Mouse (Mus musculus) neural tube, embryonic 13.5 days (tissue): Measurements from ENCODE around the gene Fgf3. TPM values are rescaled to one million over a fixed set of nuclear protein-coding genes. Genes with fewer than 3 reads are reported as not detected.

Source experiments
- ATAC-seq: fragments of 200-750 bp; cut with Nextera tagmentation; 2 replicates; pipeline ENCODE4 v1.8.0; 2017; ENCODE audit warnings: low read depth, mild to moderate bottlenecking, moderate TSS enrichment, moderate library complexity
- H3K27ac ChIP-seq: fragments of 300-500 bp; sonication (generic); replicated peaks from 2 replicates; pipeline ENCODE4 v1.5.1; 2015; ENCODE audit warnings: moderate library complexity, mild to moderate bottlenecking, inconsistent platforms
- H3K27me3 ChIP-seq: fragments of 300-500 bp; sonication (generic); 2 replicates; pipeline ENCODE4 v1.6.1; 2015; ENCODE audit warnings: mild to moderate bottlenecking, inconsistent platforms
- H3K36me3 ChIP-seq: fragments of 300-500 bp; sonication (generic); 2 replicates; pipeline ENCODE4 v1.6.1; 2015; ENCODE audit warnings: mild to moderate bottlenecking, inconsistent platforms
- H3K4me1 ChIP-seq: fragments of 300-500 bp; sonication (generic); replicated peaks from 2 replicates; pipeline ENCODE4 v1.6.1; 2015; ENCODE audit warnings: inconsistent platforms
- H3K4me2 ChIP-seq: fragments of 300-500 bp; sonication (generic); 2 replicates; pipeline ENCODE4 v1.6.1; 2015; ENCODE audit warnings: inconsistent platforms, mild to moderate bottlenecking, moderate library complexity
- H3K4me3 ChIP-seq: fragments of 300-500 bp; sonication (generic); 2 replicates; pipeline ENCODE4 v1.5.1; 2015; ENCODE audit warnings: mild to moderate bottlenecking, inconsistent platforms
- H3K9ac ChIP-seq: fragments of 300-500 bp; sonication (generic); 2 replicates; pipeline ENCODE4 v1.6.1; 2015; ENCODE audit warnings: moderate library complexity, mild to moderate bottlenecking, inconsistent platforms
- H3K9me3 ChIP-seq: fragments of 300-500 bp; sonication (generic); 2 replicates; pipeline ENCODE4 v1.6.1; 2016; ENCODE audit warnings: inconsistent platforms
- WGBS: fragments of 180-500 bp; shearing (Covaris S2); methylation state at CpG from one replicate; pipeline ENCODE4 v1.1.7; 2015; 5-methylcytosine and 5-hydroxymethylcytosine counted together
- polyA plus RNA-seq: library from polyadenylated mRNA; unstranded; fragments of >200 nt; fragmentation: Nextera tagmentation; extraction: Ambion mirVana; gene quantifications from 2 replicates; pipeline ENCODE4 v1.2.1, GENCODE M21; 2015

The Fgf3 gene
- polyA plus RNA-seq, 1 experiment from 2014 or later: 1.2 TPM

GRCm38 (mm10) chr7:144861769-144862070, 23.8 kb downstream of the Fgf3 start:
- H3K27me3 ChIP-seq: peaks cover 86% of the 10 kb centered on the region

DNA sequence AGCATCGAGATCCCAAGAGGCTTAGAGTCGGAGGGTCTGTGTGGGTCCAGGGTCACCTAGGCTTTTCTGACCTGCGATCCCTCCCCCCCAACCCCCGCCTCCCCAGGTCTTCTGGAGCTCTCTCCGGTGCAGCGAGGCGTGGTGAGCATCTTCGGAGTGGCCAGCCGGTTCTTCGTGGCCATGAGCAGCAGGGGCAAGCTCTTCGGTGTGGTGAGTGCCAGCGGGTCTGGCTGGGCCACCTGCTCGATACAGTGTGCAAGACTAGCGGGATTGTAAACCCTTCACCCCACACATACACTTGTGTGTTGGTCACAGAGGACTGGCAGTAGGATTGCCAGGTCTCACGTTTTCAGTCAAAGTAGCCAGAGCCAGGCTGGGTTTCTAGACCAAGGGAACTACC, 24.2 kb downstream of the Fgf3 start:
- H3K4me1 ChIP-seq: peaks cover 15% of the 10 kb centered on the region
- no peaks in the 10 kb centered on the region for H3K36me3 ChIP-seq
- H3K27me3 ChIP-seq: peaks cover 90% of the 10 kb centered on the region
- no peak for ATAC-seq
- no peak overlapping the region for H3K27ac ChIP-seq
- no peaks in the 10 kb centered on the region for H3K9me3 ChIP-seq
- 0 out of 2 replicates have a peak overlapping the region, but pooled peaks have one; percentile 25 for H3K4me3 ChIP-seq
- under 1% methylated on average over 15 of the region's 15 CpGs for WGBS
- H3K9ac ChIP-seq: no peak overlapping the region
- H3K4me2 ChIP-seq: peak overlapping the region; percentile 35

More at GRCm38 (mm10) chr7:144861769-144862070, 23.8 kb downstream of the Fgf3 start:
- Histone ChIP-seq H3K27ac (no peak overlapping the region), H3K36me3 (no peaks in the 10 kb centered on the region), H3K9ac (no peak overlapping the region), H3K4me3 (peak overlapping the region; percentile 25), H3K4me1 (peaks cover 15% of the 10 kb centered on the region), H3K4me2 (peak overlapping the region; percentile 35), H3K9me3 (no peaks in the 10 kb centered on the region)
- under 1% methylated on average over 28 of the region's 28 CpGs for WGBS
- no peak for ATAC-seq

DNA sequence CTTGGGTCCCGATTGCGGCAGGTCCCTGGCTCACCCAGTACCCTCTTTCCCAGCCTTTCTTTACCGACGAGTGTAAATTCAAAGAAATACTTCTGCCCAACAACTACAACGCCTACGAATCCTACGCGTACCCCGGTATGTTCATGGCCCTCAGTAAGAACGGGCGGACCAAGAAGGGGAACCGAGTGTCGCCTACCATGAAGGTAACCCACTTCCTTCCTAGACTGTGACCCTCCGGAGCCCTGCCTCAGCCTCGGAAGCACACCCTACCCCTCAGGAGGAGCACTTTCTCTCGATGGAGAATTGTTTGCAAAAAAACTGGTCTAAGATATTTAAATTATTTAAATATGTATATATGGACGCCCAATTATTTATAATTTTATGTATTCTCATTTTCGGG, 24.8 kb downstream of the Fgf3 start:
- WGBS: 2% methylated on average over 18 of the region's 18 CpGs
- H3K9me3 ChIP-seq: no peaks in the 10 kb centered on the region
- H3K4me1 ChIP-seq: peaks cover 15% of the 10 kb centered on the region
- peaks cover 96% of the 10 kb centered on the region for H3K27me3 ChIP-seq
- no peak for ATAC-seq
- no peaks in the 10 kb centered on the region for H3K36me3 ChIP-seq
- H3K9ac ChIP-seq: no peak overlapping the region
- H3K27ac ChIP-seq: no peak overlapping the region
- H3K4me2 ChIP-seq: no peak overlapping the region
- no peak overlapping the region for H3K4me3 ChIP-seq

DNA sequence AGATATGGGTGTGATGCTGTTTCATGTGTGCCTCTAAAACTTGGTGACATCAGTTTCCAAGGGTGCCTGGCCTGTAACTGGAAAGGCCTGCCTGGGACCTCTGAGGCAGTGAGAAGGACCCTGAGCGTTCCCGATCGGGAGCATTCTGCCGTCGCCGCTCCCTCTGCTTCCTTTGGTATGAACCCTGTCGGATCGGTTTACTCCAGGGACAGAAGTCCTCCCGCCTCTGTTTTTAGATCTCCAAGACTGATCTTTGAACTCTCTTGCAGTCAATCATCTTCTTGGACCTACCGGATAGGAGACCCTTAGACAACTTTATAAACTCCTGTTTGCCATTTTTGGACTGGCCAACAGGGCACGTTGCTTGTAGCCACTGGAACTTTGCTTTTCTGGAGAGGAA, 25.3 kb downstream of the Fgf3 start:
- no peak overlapping the region for H3K27ac ChIP-seq
- H3K4me3 ChIP-seq: no peak overlapping the region
- peaks cover 95% of the 10 kb centered on the region for H3K27me3 ChIP-seq
- H3K4me2 ChIP-seq: no peak overlapping the region
- H3K4me1 ChIP-seq: peaks cover 15% of the 10 kb centered on the region
- no peaks in the 10 kb centered on the region for H3K36me3 ChIP-seq
- ATAC-seq: no peak
- 2% methylated on average over 11 of the region's 11 CpGs for WGBS
- H3K9ac ChIP-seq: no peak overlapping the region
- H3K9me3 ChIP-seq: no peaks in the 10 kb centered on the region

GRCm38 (mm10) chr7:144864160-144864670, 26.3 kb downstream of the Fgf3 start:
- 46% methylated on average over 3 of the region's 3 CpGs for WGBS
- Histone ChIP-seq H3K4me3 (no peak overlapping the region), H3K27ac (no peak overlapping the region), H3K27me3 (peaks cover 88% of the 10 kb centered on the region), H3K9ac (no peak overlapping the region), H3K9me3 (no peaks in the 10 kb centered on the region), H3K4me1 (peaks cover 15% of the 10 kb centered on the region), H3K4me2 (no peak overlapping the region), H3K36me3 (no peaks in the 10 kb centered on the region)
- ATAC-seq: no peak

DNA sequence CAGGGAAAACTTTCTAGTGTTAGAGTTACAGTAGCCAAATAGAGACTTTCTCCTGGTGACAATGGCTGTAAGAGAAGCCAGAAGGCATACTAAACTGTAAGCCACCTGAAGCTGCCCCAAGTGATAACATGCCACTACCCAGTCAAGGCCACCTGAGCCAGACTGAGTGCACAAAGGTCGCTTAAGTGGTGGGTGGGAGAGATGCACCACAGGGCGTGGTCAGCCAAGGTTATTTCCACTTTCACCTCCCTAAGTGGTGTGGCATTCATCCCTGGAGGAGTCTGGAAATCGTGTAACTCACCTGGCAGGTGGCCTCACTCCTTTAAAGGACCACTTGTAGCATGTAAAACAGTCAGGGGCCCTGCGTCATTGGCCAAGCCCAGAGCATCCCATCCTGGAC, 29.3 kb downstream of the Fgf3 start:
- ATAC-seq: no peak
- no peak overlapping the region for H3K4me2 ChIP-seq
- H3K9ac ChIP-seq: no peak overlapping the region
- H3K27ac ChIP-seq: no peak overlapping the region
- no peaks in the 10 kb centered on the region for H3K36me3 ChIP-seq
- peaks cover 2% of the 10 kb centered on the region for H3K4me1 ChIP-seq
- no peak overlapping the region for H3K4me3 ChIP-seq
- H3K9me3 ChIP-seq: no peaks in the 10 kb centered on the region
- WGBS: 73% methylated on average over 4 of the region's 4 CpGs
- H3K27me3 ChIP-seq: peaks cover 58% of the 10 kb centered on the region

DNA sequence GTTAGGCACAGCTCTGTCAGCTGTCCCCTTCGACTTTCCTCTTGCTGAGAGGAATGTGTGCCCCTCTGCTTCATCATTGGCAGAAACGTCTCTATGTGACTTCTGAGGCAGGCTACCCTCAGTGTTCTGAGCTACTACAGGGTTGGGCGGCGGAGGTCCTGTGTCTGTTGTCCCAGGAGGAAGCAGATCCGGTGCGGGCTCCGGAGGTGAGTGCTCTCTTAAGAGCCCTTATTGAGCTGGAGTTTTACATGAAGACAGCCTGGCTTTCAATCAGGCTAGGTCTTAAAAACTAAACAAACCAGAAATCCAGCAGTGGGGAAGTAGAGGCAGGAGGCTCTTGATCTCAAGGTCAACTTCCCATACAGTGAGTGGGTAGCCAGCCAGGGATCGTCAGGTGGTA, 29.7 kb downstream of the Fgf3 start:
- Histone ChIP-seq H3K9ac (no peak overlapping the region), H3K27ac (no peak overlapping the region), H3K9me3 (no peaks in the 10 kb centered on the region), H3K36me3 (no peaks in the 10 kb centered on the region), H3K4me3 (no peak overlapping the region), H3K4me1 (no peaks in the 10 kb centered on the region; the same call in 1 of the 2 replicates), H3K27me3 (peaks cover 54% of the 10 kb centered on the region), H3K4me2 (no peak overlapping the region)
- WGBS: 81% methylated on average over 8 of the region's 8 CpGs
- no peak for ATAC-seq

DNA sequence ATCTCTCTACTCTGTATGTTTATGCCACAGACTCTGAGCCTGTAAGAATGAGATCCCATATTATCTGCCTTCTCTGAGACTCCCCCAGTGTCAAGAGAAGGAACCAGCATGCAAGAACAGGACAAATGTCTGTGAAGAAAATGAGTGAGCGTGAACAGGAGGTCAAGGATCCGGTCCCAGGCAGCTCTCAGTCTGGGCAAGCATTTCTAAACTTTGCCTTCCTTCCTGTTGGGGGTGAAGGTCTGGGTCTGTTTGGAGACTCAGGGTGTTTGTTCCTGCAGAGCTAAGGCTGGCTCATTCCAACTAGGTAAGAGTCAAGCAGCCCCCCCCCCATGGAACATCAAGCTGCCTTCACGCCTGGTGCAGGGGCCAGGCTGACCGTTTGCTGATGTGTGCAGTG, 34.5 kb downstream of the Fgf3 start:
- Histone ChIP-seq H3K4me1 (no peaks in the 10 kb centered on the region), H3K4me3 (no peak overlapping the region), H3K27me3 (peaks cover 10% of the 10 kb centered on the region), H3K27ac (no peak overlapping the region), H3K9ac (no peak overlapping the region), H3K36me3 (no peaks in the 10 kb centered on the region), H3K9me3 (no peaks in the 10 kb centered on the region), H3K4me2 (no peak overlapping the region)
- WGBS: 74% methylated on average over 4 of the region's 4 CpGs
- ATAC-seq: no peak

- no peaks in the 10 kb centered on the region for H3K36me3 ChIP-seq
- H3K4me3 ChIP-seq: no peak overlapping the region
- H3K9me3 ChIP-seq: no peaks in the 10 kb centered on the region
- peaks cover 6% of the 10 kb centered on the region; the same call in 1 of the 2 replicates for H3K27me3 ChIP-seq
- no peak for ATAC-seq
- no peak overlapping the region for H3K4me2 ChIP-seq
- H3K9ac ChIP-seq: no peak overlapping the region
- H3K4me1 ChIP-seq: no peaks in the 10 kb centered on the region
- WGBS: 73% methylated on average over 4 of the region's 4 CpGs
- H3K27ac ChIP-seq: no peak overlapping the region
Observed at GRCm38 (mm10) chr7:144873160-144873559, 35.3 kb downstream of the Fgf3 start.

DNA sequence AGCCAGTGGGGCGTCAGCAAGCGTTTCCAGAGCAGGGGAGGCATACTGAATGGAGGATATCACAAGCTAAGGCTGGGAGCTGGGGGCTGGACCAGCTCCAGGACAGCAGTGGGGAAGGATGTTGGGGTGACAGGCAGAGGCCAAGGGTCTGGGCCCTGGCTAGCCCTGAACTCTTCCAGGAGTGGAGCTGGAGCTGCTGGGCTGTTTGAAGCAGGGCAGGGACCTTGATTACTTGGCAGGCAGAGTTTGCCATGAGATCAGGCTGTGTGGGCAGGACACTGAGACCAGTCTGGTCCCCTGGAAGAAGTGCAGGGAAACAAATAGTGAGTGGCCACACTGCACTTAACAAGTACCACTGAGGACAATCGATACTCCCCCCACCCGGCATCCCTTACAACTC, 36.3 kb downstream of the Fgf3 start:
- H3K4me1 ChIP-seq: no peaks in the 10 kb centered on the region
- no peak overlapping the region for H3K27ac ChIP-seq
- no peak overlapping the region for H3K4me3 ChIP-seq
- WGBS: 62% methylated on average over 4 of the region's 4 CpGs
- H3K36me3 ChIP-seq: no peaks in the 10 kb centered on the region
- no peak overlapping the region for H3K4me2 ChIP-seq
- no peak overlapping the region for H3K9ac ChIP-seq
- peaks cover 3% of the 10 kb centered on the region; the same call in 1 of the 2 replicates for H3K27me3 ChIP-seq
- H3K9me3 ChIP-seq: no peaks in the 10 kb centered on the region
- ATAC-seq: no peak

- H3K4me3 ChIP-seq: no peak overlapping the region
- no peaks in the 10 kb centered on the region for H3K4me1 ChIP-seq
- H3K4me2 ChIP-seq: no peak overlapping the region
- H3K27ac ChIP-seq: no peak overlapping the region
- 100% methylated on average over 1 of the region's 1 CpGs for WGBS
- H3K9ac ChIP-seq: no peak overlapping the region
- H3K36me3 ChIP-seq: no peaks in the 10 kb centered on the region
- no peak for ATAC-seq
- no peaks in the 10 kb centered on the region for H3K9me3 ChIP-seq
- peaks cover 3% of the 10 kb centered on the region; the same call in 1 of the 2 replicates for H3K27me3 ChIP-seq
Observed at GRCm38 (mm10) chr7:144878401-144878800, 40.5 kb downstream of the Fgf3 start.

DNA sequence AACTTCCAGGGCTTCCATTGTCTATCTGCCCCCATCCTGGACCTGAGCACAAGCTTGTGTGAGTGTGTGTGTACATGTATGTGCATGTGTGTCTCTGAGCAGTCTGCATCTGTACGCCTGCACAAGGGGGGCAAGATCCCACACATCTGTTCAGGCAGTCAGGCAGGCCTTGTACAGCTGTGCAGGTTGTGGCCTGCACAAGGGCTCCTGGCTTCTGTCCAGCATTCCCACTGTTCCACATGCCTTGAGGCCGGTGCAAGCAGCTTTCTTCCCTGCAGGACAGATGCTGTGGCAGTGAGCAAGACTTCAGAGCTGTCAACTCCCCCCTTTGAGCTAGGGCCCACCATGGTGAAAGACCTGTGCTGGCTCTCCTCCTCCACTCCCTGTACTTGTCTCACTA, 45.2 kb downstream of the Fgf3 start:
- WGBS: 48% methylated on average over 2 of the region's 2 CpGs
- no peaks in the 10 kb centered on the region; the same call in 1 of the 2 replicates for H3K27me3 ChIP-seq
- no peak overlapping the region for H3K27ac ChIP-seq
- H3K4me3 ChIP-seq: no peak overlapping the region
- ATAC-seq: peak; percentile 36; the same call in 1 of the 2 replicates
- no peak overlapping the region for H3K4me2 ChIP-seq
- no peaks in the 10 kb centered on the region for H3K36me3 ChIP-seq
- H3K4me1 ChIP-seq: no peaks in the 10 kb centered on the region
- H3K9me3 ChIP-seq: no peaks in the 10 kb centered on the region
- no peak overlapping the region for H3K9ac ChIP-seq

DNA sequence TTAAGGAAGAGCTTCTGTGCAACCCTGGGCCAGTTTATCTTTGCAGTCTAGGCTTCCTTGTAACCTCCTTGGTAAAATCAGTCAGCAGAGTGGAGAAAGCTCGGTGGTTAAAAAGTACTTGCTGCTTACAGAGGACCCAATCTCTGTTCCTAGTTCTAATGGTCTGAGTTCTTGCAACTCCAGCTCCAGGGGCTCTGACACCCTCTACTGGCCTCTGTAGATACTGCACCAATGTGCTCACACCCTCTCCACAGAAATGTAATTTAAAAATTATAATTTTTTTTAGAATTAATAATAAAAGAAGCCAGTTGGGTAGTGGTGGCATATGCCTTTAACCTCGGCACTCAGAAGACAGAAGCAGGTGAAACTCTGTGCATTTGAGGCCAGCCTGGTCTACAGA, 49.8 kb downstream of the Fgf3 start:
- Histone ChIP-seq H3K4me2 (no peak overlapping the region), H3K36me3 (no peaks in the 10 kb centered on the region), H3K27me3 (peaks cover 18% of the 10 kb centered on the region), H3K4me3 (no peak overlapping the region), H3K9ac (no peak overlapping the region), H3K9me3 (no peaks in the 10 kb centered on the region), H3K4me1 (no peaks in the 10 kb centered on the region; the same call in 1 of the 2 replicates), H3K27ac (no peak overlapping the region)
- WGBS: 89% methylated on average over 2 of the region's 2 CpGs
- ATAC-seq: no peak
